Mouse (Mus musculus) megakaryocyte, embryonic 14.5 days (primary cell): ENCODE data around the gene Sel1l3.

Source experiments
- FLI1 ChIP-seq: IDR thresholded peaks from 2 replicates; pipeline ENCODE4 v1.6.1; 2012; ENCODE audit warnings: low read length, inconsistent platforms, mixed read lengths
- GATA1 ChIP-seq: IDR thresholded peaks from 3 replicates; pipeline ENCODE4 v1.6.1; 2012; ENCODE audit warnings: mixed read lengths, low read length, inconsistent platforms, borderline replicate concordance

GRCm38 (mm10) chr5:53175195-53175594 is 38.5 kb downstream of the Sel1l3 start:
- TF ChIP-seq GATA1, result no peak
- no peak for TF ChIP-seq FLI1
